ENCODE assay signal across 29 mouse cellular contexts in the genomic region with DNA sequence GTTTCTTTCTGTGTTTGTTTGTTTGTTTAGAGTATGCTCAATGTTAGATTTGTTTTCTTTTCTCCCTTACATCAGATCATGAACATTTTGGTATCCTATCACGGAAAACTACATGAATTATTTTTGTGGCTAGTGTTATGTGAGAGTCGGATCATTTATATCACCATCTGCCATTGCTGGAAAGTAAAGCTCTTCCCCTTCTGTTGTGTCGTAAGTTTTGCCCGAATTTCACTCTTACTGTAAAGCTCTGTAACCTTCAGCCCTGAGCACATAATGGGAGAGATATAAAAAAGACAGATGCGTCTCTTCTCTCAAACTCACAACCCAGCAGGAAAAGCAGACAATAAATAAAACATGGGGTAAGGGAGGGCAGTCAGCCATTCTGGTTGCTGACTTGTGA. TPM values are rescaled to one million over a fixed set of nuclear protein-coding genes. Genes with fewer than 3 reads are reported as not detected.
DNase-seq lines count a peak whose midpoint lies in the region; ATAC-seq lines count a peak whose summit lies in the region.
"Had no signal": no experiment of that assay in that cellular context is flagged by ENCODE, and none has a peak within 500 bp of the region (broad histone marks: within the 10 kb centered on the region; RNA-seq: fewer than 3 reads in every experiment).

Gene Wee2, plus strand, starts transcription at position 153 of the 400 bp plus-strand sequence.

- ATAC-seq in forebrain, embryonic 13.5 days: no peak
- ATAC-seq in forebrain, embryonic 11.5 days (replicated peaks; ENCODE audit: low FRiP score): no peak
- ATAC-seq in hindbrain, embryonic 13.5 days (ENCODE audit: low FRiP score): no peak
- ATAC-seq in hindbrain, embryonic 16.5 days: no peak
- no peak for ATAC-seq in midbrain, embryonic 15.5 days (replicated peaks)
- ATAC-seq in midbrain, embryonic 11.5 days (ENCODE audit: low FRiP score): no peak
- ATAC-seq in erythroblast, adult 5-6 weeks (replicated peaks; ENCODE audit: low FRiP score, poor library complexity, severe bottlenecking): no peak
- ATAC-seq: Patski had no signal

- no peak within 1 kb of the TSS for H3K4me3 ChIP-seq in forebrain, embryonic 13.5 days
- no peak within 1 kb of the TSS for H3K4me3 ChIP-seq in forebrain, embryonic 11.5 days (ENCODE audit: low read depth, low read length)
- no peak within 1 kb of the TSS for H3K4me3 ChIP-seq in hindbrain, embryonic 13.5 days
- no peak within 1 kb of the TSS for H3K4me3 ChIP-seq in hindbrain, embryonic 16.5 days (ENCODE audit: low read length)
- no peak within 1 kb of the TSS for H3K4me3 ChIP-seq in midbrain, embryonic 15.5 days
- no peak within 1 kb of the TSS for H3K4me3 ChIP-seq in midbrain, embryonic 11.5 days (ENCODE audit: low read depth, low read length)
- H3K4me3 ChIP-seq: gastrocnemius, adult 2 months; neural tube, embryonic 12.5 days had no signal

- no peaks in the 10 kb centered on the region for H3K36me3 ChIP-seq in forebrain, embryonic 13.5 days (ENCODE audit: poor library complexity, severe bottlenecking)
- no peaks in the 10 kb centered on the region for H3K36me3 ChIP-seq in forebrain, embryonic 11.5 days (ENCODE audit: control insufficient read depth, insufficient read depth, low read length)
- H3K36me3 ChIP-seq in hindbrain, embryonic 13.5 days: no peaks in the 10 kb centered on the region
- H3K36me3 ChIP-seq in hindbrain, embryonic 16.5 days (ENCODE audit: control insufficient read depth, insufficient read depth, low read length): no peaks in the 10 kb centered on the region
- H3K36me3 ChIP-seq in midbrain, embryonic 15.5 days (replicated peaks): no peaks in the 10 kb centered on the region
- H3K36me3 ChIP-seq in midbrain, embryonic 11.5 days (ENCODE audit: control insufficient read depth, insufficient read depth, low read length): no peaks in the 10 kb centered on the region
- H3K36me3 ChIP-seq: neural tube, embryonic 12.5 days had no signal

- DNase-seq in forebrain, embryonic 11.5 days (ENCODE audit: low spot score): no peak
- no peak for DNase-seq in midbrain, embryonic 11.5 days (ENCODE audit: low spot score, missing footprints)
- DNase-seq: adrenal gland, adult 8-10 months; cerebellum, adult 11 months; cerebellum, postnatal 25 days; embryo, embryonic 11 days; gastrocnemius, adult 2 months; kidney, adult 11 months; kidney, postnatal 4 days; lung, adult 18-20 months; lung, postnatal 14 days; thymus, postnatal 14 days had no signal

- no peak within 1 kb of the TSS for H3K4me2 ChIP-seq in forebrain, embryonic 13.5 days
- no peak within 1 kb of the TSS for H3K4me2 ChIP-seq in forebrain, embryonic 11.5 days (ENCODE audit: low read depth, low read length, severe bottlenecking)
- H3K4me2 ChIP-seq in hindbrain, embryonic 13.5 days: peak within 1 kb of the TSS; percentile 10; the same call in 1 of the 2 replicates
- no peak within 1 kb of the TSS for H3K4me2 ChIP-seq in hindbrain, embryonic 16.5 days (ENCODE audit: low read length)
- peak within 1 kb of the TSS; percentile 22; the same call in 1 of the 2 replicates for H3K4me2 ChIP-seq in midbrain, embryonic 15.5 days
- H3K4me2 ChIP-seq in midbrain, embryonic 11.5 days: no peak within 1 kb of the TSS
- H3K4me2 ChIP-seq: neural tube, embryonic 12.5 days had no signal

- H3K9ac ChIP-seq in forebrain, embryonic 13.5 days: no peak within 1 kb of the TSS
- no peak within 1 kb of the TSS for H3K9ac ChIP-seq in forebrain, embryonic 11.5 days (ENCODE audit: low read length)
- no peak within 1 kb of the TSS for H3K9ac ChIP-seq in hindbrain, embryonic 13.5 days
- H3K9ac ChIP-seq in hindbrain, embryonic 16.5 days (ENCODE audit: low read depth, low read length): no peak within 1 kb of the TSS
- no peak within 1 kb of the TSS for H3K9ac ChIP-seq in midbrain, embryonic 15.5 days
- no peak within 1 kb of the TSS for H3K9ac ChIP-seq in midbrain, embryonic 11.5 days (ENCODE audit: low read length)
- H3K9ac ChIP-seq: neural tube, embryonic 12.5 days had no signal

- H3K27me3 ChIP-seq in forebrain, embryonic 13.5 days: peaks cover 11% of the 10 kb centered on the region; the same call in 1 of the 2 replicates
- no peaks in the 10 kb centered on the region; the same call in 1 of the 2 replicates for H3K27me3 ChIP-seq in forebrain, embryonic 11.5 days (ENCODE audit: control insufficient read depth, insufficient read depth, low read length)
- H3K27me3 ChIP-seq in hindbrain, embryonic 13.5 days: peaks cover 29% of the 10 kb centered on the region
- H3K27me3 ChIP-seq in hindbrain, embryonic 16.5 days (replicated peaks; ENCODE audit: control insufficient read depth, insufficient read depth, low read length): 0 out of 2 replicates have a peak, but pooled peaks cover 2% of the 10 kb centered on the region
- H3K27me3 ChIP-seq in midbrain, embryonic 15.5 days (replicated peaks): no peaks in the 10 kb centered on the region
- H3K27me3 ChIP-seq in midbrain, embryonic 11.5 days (ENCODE audit: control insufficient read depth, insufficient read depth, low read length): no peaks in the 10 kb centered on the region
- H3K27me3 ChIP-seq: neural tube, embryonic 12.5 days had no signal

- H3K27ac ChIP-seq in forebrain, embryonic 13.5 days: peak within 1 kb of the TSS; percentile 31; the same call in 1 of the 2 replicates
- H3K27ac ChIP-seq in forebrain, embryonic 11.5 days (ENCODE audit: low read depth, low read length): no peak within 1 kb of the TSS
- H3K27ac ChIP-seq in hindbrain, embryonic 13.5 days: no peak within 1 kb of the TSS
- no peak within 1 kb of the TSS for H3K27ac ChIP-seq in hindbrain, embryonic 16.5 days (ENCODE audit: low read depth, low read length)
- H3K27ac ChIP-seq in midbrain, embryonic 15.5 days: no peak within 1 kb of the TSS
- no peak within 1 kb of the TSS for H3K27ac ChIP-seq in midbrain, embryonic 11.5 days (ENCODE audit: low read depth, low read length)
- H3K27ac ChIP-seq: gastrocnemius, adult 2 months; neural tube, embryonic 12.5 days had no signal

- 72% methylated on average over 5 of the region's 5 CpGs for WGBS in forebrain, embryonic 13.5 days
- 84% methylated on average over 5 of the region's 5 CpGs for WGBS in forebrain, embryonic 11.5 days
- 74% methylated on average over 5 of the region's 5 CpGs for WGBS in hindbrain, embryonic 13.5 days
- 63% methylated on average over 5 of the region's 5 CpGs for WGBS in hindbrain, embryonic 16.5 days
- WGBS in midbrain, embryonic 15.5 days: 73% methylated on average over 5 of the region's 5 CpGs
- 81% methylated on average over 5 of the region's 5 CpGs for WGBS in midbrain, embryonic 11.5 days

- H3K4me1 ChIP-seq in forebrain, embryonic 13.5 days: peaks cover 11% of the 10 kb centered on the region
- no peaks in the 10 kb centered on the region; the same call in 1 of the 2 replicates for H3K4me1 ChIP-seq in forebrain, embryonic 11.5 days (replicated peaks; ENCODE audit: control insufficient read depth, insufficient read depth, low read length)
- peaks cover 12% of the 10 kb centered on the region for H3K4me1 ChIP-seq in hindbrain, embryonic 13.5 days (replicated peaks)
- peaks cover 10% of the 10 kb centered on the region for H3K4me1 ChIP-seq in hindbrain, embryonic 16.5 days (ENCODE audit: control insufficient read depth, insufficient read depth, low read depth, low read length)
- peaks cover 11% of the 10 kb centered on the region for H3K4me1 ChIP-seq in midbrain, embryonic 15.5 days
- H3K4me1 ChIP-seq in midbrain, embryonic 11.5 days (ENCODE audit: control insufficient read depth, insufficient read depth, low read length): peaks cover 8% of the 10 kb centered on the region; the same call in 1 of the 2 replicates

- H3K9me3 ChIP-seq in forebrain, embryonic 13.5 days (replicated peaks): no peaks in the 10 kb centered on the region
- no peaks in the 10 kb centered on the region for H3K9me3 ChIP-seq in forebrain, embryonic 11.5 days (ENCODE audit: control insufficient read depth, low read length)
- no peaks in the 10 kb centered on the region for H3K9me3 ChIP-seq in hindbrain, embryonic 13.5 days
- no peaks in the 10 kb centered on the region for H3K9me3 ChIP-seq in hindbrain, embryonic 16.5 days (ENCODE audit: control insufficient read depth, low read length)
- no peaks in the 10 kb centered on the region for H3K9me3 ChIP-seq in midbrain, embryonic 15.5 days
- H3K9me3 ChIP-seq in midbrain, embryonic 11.5 days (ENCODE audit: control insufficient read depth, low read length): no peaks in the 10 kb centered on the region
- H3K9me3 ChIP-seq: neural tube, embryonic 12.5 days had no signal

RNA-seq across cellular contexts. Expression of gene Wee2, which starts in this region (rescaled TPM):
- 0.08 and 0.10 TPM in 2 replicates for polyA plus RNA-seq in forebrain, embryonic 13.5 days (2015; fragmentation: Nextera tagmentation; extraction: Ambion mirVana)
- 0.12 and 0.15 TPM in 2 replicates for polyA plus RNA-seq in forebrain, embryonic 11.5 days (2014; fragmentation: Nextera tagmentation; extraction: Ambion mirVana)
- 0.18 and 0.25 TPM in 2 replicates for polyA plus RNA-seq in hindbrain, embryonic 13.5 days (2015; fragmentation: Nextera tagmentation; extraction: Ambion mirVana)
- 0.31 and 0.37 TPM in 2 replicates for polyA plus RNA-seq in hindbrain, embryonic 16.5 days (2015; fragmentation: Nextera tagmentation; extraction: Ambion mirVana)
- polyA plus RNA-seq in midbrain, embryonic 15.5 days (2015; fragmentation: Nextera tagmentation; extraction: Ambion mirVana): 0.20 and 0.21 TPM in 2 replicates
- not detected in 2 replicates for polyA plus RNA-seq in midbrain, embryonic 11.5 days (2014; fragmentation: Nextera tagmentation; extraction: Ambion mirVana)
- total RNA-seq in erythroblast, adult 5-6 weeks (2015; ENCODE audit: low replicate concordance): not detected in 2 replicates
- not detected in 2 replicates for total RNA-seq in erythroblast, adult 5-6 weeks (2017; ENCODE audit: low replicate concordance)
- total RNA-seq: adrenal gland, adult 8-10 months; ES-E14; gastrocnemius, adult 2 months; hematopoietic stem cell, adult 5-6 weeks; layer of hippocampus, postnatal 14 days; megakaryocyte-erythroid progenitor cell, adult 5-6 weeks; monocyte, adult 5-6 weeks had no signal
- polyA plus RNA-seq: CD4-positive, CD25-positive, alpha-beta regulatory T cell, adult 4 months; heart, embryonic 14.5 days; limb, embryonic 14.5 days; neural tube, embryonic 12.5 days; Patski; small intestine, adult 2 months; testis, adult 2 months had no signal

Comparison
In these comparisons a context has a peak if more than half of its experiments do, and no peak if none do; other contexts are left out.
1. H3K4me2 ChIP-seq: peak in hindbrain, embryonic 13.5 days (single experiment) and midbrain, embryonic 15.5 days (single experiment); none in forebrain, embryonic 13.5 days (single experiment), forebrain, embryonic 11.5 days (single experiment), hindbrain, embryonic 16.5 days (single experiment) and midbrain, embryonic 11.5 days (single experiment).